Mouse (Mus musculus): ENCODE results near the gene Ddx51.

- TF ChIP-seq POLR2A (IDR thresholded peaks at IDR 0.05; ENCODE audit: insufficient read depth, low read depth, low read length) (no peak), CTCF (IDR thresholded peaks at IDR 0.05; ENCODE audit: insufficient read depth, low read depth, low read length) (no peak)
These were observed 14.8 kb upstream of the Ddx51 start for GRCm38 (mm10) chr5:110638306-110639074.

Measured in olfactory bulb, adult 2 months (tissue).